Mouse (Mus musculus) lung, postnatal 36 days (tissue): ENCODE measurements around the gene Nedd9.
A peak's percentile ranks its signal among the peaks of the same experiment; 100 is the strongest.

ENCODE experiments used
- DNase-seq: peaks from one replicate; pipeline ENCODE4 v3.0.0; 2022; ENCODE audit warnings: mixed read lengths

The Nedd9 gene

DNA sequence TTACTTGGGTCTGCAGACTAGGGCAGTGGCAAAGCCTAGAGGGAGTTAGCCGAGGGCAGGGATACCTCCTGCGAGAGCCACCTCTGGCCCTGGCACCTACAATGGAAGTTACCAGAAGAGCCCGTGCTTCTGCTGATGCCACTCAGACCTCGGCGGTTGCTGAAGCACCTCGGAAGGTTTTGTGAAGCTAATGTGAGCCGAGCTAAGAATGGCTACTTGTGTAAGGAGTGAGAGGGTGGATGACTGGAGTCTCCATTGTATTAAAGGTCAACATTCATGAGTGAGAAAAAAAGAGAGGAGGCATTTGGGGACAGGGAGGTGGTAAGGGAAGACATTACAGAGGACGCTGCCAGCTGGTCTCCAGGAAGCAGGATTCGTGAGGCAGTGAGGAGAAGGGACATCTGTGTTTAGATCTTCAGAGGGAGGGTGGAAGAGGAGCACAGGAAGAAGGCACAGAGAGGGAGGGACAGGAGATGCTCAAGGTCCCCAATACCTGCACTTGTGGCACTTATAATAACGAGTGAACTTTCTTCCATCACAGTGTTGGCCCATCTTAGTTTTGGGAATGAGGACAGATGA, 78.7 kb downstream of the Nedd9 start:
- no peak for DNase-seq

- DNase-seq = no peak
Measured at GRCm38 (mm10) chr13:41405009-41405408, 82.2 kb downstream of the Nedd9 start.

- DNase-seq = peak; percentile 90
Measured at GRCm38 (mm10) chr13:41403838-41404237, 83.3 kb downstream of the Nedd9 start.

- DNase-seq = no peak
Measured at GRCm38 (mm10) chr13:41402441-41403003, 84.6 kb downstream of the Nedd9 start.

- DNase-seq = no peak
Measured at GRCm38 (mm10) chr13:41401775-41402174, 85.4 kb downstream of the Nedd9 start.

DNA sequence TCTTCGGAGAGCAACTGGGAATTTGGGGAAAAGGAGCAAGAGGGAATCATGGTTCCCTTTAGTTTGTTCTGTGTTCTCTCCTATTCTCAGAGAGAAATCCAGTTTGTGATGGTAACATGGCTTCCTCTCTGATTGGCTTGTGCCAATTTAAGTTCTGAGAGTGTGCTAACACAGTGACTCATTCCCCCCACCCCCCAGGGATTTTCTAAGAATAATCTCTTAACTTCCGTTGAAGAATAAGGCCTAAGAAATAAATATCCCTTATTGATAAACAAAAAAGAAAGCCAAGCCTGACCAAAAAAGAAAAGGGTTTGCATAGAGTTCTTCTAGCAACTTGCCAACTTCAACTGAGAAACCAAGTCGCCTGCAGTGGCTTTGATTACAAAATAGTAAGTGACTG, 86.9 kb downstream of the Nedd9 start:
- peak; percentile 51 for DNase-seq

DNA sequence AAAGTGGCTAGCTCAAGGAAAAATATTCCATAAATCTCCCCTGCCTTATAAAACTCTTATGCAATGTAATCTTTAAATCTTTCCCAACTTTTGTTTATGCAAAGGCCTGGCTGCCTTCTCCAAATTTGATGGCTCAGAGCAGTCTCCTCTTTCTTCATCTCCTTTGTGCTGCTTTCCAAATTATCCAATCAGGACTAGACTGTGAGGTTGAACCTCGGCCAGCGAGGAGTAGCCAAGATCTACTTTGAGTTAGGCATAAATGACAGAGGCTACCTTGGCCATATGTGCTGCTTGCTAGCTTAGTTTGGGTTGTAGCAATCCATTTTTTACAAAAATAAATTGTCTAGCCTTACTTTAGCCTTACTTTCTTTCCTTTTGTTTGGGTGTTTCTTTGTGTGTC, 95.0 kb downstream of the Nedd9 start:
- no peak for DNase-seq

- no peak for DNase-seq
Measured at GRCm38 (mm10) chr13:41390698-41391097, 96.5 kb downstream of the Nedd9 start.

GRCm38 (mm10) chr13:41386581-41386980, 100.6 kb downstream of the Nedd9 start:
- DNase-seq = peak; percentile 73

DNA sequence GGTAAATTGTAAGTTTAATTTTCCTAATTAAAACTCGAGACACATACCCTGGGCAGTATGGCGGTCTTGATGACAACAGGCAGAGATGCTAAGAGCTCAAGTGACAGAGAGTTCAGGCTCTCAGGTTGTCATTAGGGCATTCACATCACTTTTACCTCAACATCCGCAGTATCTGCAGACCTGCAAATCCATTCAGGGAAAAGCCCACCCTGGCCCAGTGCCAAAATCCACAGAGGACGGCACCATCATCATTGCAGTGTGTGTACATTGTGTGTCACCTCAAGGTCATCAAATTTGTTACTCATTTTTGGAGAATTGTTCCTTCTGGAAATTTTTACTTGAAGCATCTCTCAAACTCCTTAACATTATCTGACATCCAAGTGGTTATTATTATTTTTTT, 102.3 kb downstream of the Nedd9 start:
- no peak for DNase-seq

- no peak for DNase-seq
Measured at GRCm38 (mm10) chr13:41382635-41383034, 104.5 kb downstream of the Nedd9 start.

- DNase-seq = no peak
Measured at GRCm38 (mm10) chr13:41381806-41382546, 105.2 kb downstream of the Nedd9 start.

GRCm38 (mm10) chr13:41381041-41381805, 105.9 kb downstream of the Nedd9 start:
- DNase-seq = no peak

DNA sequence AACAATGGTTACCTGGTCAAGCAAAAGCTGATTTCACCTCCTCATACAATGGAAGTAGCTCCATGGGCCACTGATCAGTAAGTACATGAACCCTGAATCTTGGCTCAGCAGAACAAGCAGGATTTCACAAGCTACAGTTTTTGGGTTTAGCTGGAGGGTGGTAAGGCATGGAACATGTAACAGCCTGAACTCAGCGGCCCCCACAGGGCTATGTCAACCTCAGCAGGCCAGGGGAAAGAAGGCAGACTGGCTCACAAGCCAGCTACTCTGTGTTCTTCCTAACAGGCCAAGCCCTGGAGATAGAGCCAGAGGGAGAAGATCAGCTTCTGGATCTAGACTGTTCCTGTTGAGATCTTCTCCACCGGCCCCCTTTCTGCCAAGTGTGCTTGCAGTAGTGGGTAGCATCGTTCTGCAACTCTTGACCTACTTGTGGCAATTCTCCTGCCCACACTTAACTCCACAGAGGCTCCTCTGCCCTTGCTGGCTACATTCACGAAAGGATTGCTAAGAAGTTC, 107.2 kb downstream of the Nedd9 start:
- no peak for DNase-seq

- DNase-seq = no peak
Measured at GRCm38 (mm10) chr13:41378462-41378861, 108.7 kb downstream of the Nedd9 start.

- DNase-seq = no peak
Measured at GRCm38 (mm10) chr13:41377856-41378255, 109.3 kb downstream of the Nedd9 start.

DNA sequence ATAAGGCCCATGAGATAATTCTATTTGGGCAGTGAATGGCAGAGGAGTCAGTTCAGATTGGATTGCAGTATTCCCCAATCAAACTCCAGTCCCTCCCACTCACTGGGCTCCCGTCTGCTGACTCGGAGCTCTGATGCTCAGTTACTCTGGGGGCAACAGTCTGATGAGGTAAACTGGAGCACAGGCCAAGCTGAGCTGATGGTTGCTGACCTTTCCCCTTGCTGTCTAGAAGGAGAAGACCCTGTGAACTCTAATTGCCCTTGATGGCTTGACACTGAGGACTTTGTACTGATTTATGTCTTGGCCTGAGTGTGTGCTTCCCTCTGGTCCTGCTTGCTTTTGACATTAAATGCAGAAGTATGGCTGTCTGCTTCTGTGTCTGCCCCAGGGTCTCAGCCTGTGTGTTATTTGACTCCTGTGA, 110.1 kb downstream of the Nedd9 start:
- no peak for DNase-seq

DNA sequence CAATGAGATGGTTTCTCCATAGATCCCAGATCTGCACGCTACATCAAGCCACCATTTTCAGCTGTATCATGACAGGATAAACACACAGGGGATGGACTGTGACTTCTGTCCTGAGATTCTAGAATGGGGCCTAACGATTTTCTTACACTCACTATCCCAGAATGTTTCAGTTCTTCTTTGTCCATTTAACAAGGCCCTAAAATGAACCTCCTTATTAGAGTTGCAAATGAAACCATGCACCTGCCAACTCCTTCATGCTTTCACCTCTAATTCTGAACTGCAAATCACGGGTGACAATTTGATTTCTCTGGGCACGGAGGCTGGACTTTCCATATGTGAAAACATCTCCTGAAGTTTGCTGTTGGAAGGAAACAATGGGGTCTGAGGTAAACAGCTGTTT, 111.1 kb downstream of the Nedd9 start:
- DNase-seq = no peak

DNA sequence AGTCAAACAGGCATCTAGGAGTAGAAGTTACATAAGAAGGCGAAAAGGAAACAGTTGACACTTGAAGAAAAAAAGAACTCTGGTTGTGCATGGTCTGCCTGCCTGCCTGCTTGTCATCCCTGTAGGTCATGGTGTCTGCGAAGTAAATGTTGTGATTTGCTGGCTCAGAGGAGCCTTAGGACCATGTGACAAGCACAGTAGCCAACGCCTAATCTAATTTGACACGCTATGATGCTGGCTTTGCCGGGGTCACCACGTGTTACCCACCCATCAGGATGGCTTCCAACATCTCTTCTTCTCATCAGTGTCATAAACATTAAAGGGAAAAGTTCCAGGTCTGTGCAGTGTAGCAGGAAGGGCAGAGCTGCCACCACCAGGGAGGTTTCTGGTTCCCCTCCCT, 111.5 kb downstream of the Nedd9 start:
- DNase-seq = no peak

- no peak for DNase-seq
Measured at GRCm38 (mm10) chr13:41374886-41375285, 112.3 kb downstream of the Nedd9 start.

- peak; percentile 54 for DNase-seq
Measured at GRCm38 (mm10) chr13:41372555-41373460, 114.4 kb downstream of the Nedd9 start.

DNA sequence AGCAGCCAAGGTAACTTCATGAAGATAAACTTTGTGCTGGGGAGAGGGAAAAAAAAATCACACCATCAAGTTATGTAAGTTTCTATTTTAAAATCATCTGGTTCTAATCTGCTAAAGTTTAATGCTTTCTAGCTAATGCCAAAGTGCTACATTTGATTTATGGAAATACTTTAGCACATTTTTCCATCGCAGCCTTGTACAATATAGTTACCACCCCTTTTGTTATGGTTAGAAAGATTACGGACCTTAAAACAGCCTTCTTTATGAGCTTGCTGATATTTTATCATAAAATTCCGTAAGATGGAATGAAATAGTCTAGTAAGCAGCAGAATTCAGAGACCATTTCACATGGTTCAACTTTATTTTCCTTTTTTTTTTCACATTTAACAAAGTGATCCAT, 115.6 kb downstream of the Nedd9 start:
- no peak for DNase-seq
